Mouse (Mus musculus) cerebellum, postnatal 36 days (tissue): ENCODE results near the gene Dnaja2.

Experiments
- DNase-seq, 2 experiments: peaks; one replicate each; pipeline ENCODE4 v3.0.0; 2021 to 2022; ENCODE audit warnings: mixed read lengths in 2 of 2

Gene Dnaja2

DNA sequence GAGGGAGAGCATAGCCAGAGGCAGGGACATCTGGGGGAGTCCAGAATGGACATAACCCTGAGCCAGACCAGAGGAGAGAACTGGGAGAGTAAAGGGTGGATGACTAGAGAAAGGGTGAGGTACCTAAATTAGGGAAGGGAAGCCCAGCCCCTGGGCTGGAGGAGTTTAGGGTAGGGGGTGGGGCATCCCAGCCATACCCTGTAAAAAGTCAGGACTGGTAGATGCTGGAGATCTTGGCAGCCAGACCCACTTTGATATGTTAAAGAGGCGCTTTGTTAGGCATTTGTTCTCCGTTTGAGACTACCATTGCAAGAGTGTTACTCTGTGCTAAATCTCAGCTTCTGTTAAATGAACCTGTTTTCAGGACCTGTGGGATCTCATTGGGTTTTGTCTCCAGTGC is 56.6 kb downstream of the Dnaja2 start:
- no peak for DNase-seq

DNA sequence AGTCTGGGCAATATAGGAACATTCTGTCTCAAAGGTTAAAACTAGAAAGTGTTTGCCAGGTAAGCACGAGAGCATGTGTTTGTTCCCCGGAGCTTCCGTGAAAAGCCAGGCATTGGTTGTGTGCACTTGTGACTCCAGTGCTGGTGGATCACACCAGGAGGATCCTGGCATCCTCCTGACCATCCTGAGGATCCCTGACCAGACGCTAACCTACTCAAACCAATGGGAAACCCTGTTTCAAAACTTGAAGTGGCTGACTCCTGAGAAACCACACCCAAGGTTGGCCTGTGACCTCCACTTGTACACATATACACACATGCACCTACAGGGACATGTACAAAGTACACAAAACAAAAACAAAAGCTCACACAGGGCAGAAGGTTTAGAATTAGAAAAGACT is 58.4 kb downstream of the Dnaja2 start:
- DNase-seq, result no peak

DNA sequence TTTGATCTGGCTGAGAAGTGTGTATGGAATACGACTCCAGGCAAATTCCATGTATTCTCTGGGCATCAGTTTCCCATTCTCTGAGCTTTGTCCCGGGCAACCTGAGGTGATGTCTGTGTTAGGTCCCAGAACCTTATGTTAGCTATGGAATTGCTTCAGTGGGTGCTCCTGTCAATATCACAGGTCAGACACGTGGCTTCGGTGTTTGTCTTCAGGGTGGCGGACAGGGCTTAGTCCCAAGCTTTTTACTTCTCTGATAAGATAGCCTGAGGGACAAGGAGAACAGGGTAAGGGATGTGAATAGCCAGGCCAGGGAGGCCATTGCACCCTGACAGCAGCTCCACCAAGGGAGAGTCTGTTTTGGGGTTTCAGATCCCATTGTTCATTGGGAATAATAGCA is 59.0 kb downstream of the Dnaja2 start:
- DNase-seq, result no peak

DNA sequence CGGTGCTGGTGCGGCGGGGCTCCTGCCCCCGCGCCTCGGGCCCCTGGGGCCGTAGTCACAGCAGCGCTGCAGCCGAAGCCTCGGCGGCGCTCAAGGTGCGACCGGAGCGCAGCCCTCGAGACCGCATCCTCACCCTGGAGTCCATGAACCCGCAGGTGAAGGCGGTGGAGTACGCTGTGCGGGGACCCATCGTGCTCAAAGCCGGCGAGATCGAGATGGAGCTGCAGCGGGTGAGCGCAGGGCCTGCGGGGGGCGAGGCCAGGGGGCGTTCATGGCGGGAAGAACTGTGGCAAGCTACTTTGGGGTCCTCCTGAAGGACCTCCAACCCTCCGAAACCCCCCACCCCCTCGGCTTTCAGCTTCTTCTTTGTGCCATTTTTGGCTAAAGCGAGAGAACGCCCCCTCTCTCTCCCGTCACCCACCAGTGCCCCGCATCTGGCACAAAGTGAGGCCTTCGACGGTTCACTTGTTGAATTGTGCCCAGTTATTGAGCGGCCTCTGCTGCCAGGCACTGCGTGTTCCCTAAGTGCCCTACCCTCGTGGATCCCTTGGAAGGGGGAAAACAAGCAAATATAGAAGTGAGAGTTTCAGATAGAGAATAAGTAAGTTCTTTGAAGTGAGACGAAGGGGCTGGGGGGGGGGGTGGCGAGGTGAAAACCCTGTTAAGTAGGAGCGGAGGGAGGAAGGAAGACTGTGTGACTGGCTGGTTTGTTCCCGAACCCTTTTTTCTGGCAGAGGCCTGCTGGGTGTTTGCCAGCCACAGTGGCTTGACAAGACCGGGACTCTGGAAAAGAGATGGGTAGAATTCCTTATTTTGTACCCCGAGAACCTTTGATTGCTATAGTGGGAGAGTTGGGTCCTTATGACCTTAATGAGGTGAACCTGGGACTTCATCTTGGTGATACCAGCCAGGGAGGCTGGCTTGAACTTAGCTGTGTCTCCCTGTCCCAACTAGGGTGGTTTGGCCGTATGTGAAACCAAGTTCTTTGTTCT is 61.9 kb downstream of the Dnaja2 start:
- peak; percentile 28 to 38 for DNase-seq

DNA sequence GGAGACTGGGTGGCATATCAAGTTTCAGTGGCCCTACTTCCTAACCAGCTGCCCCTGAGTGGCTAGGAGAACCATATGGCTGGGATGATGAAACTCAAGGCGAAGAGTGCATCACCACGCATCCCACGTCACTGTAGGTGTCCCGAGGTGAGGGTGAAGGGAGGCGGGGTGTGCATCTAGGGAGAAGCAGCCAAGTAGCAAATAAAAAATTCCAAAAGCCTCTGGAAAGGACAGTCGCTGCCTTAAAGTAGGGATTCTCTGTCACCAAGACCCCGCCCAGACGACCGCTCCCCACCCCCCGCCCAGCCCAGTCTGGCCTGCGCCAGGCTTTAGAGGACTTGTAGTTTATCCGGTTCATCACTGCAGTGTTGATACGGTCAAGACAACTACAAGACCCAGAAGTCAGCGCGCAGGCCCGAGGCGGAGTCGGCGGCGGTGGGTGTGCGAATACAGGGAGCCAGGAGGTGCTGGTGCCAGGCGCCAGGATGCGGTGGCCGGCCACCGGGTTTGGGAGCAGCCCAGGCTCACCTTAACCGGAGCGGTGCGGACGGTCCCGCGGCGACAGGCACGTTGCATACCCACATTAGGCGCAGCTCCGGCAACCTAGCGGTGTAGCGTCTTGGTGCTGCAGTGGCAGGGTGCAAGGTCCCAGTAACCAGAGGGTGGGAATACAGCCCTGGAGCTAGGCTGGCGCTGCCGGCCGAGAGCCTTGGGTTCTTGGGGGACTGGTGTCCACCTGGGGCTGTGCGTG is 62.8 kb downstream of the Dnaja2 start, which contains the start of gene Gpt2:
Gene Gpt2 (plus strand): TSS at position 452 of the 751 bp plus-strand sequence.
- peak; percentile 94 to 96 for DNase-seq

DNA sequence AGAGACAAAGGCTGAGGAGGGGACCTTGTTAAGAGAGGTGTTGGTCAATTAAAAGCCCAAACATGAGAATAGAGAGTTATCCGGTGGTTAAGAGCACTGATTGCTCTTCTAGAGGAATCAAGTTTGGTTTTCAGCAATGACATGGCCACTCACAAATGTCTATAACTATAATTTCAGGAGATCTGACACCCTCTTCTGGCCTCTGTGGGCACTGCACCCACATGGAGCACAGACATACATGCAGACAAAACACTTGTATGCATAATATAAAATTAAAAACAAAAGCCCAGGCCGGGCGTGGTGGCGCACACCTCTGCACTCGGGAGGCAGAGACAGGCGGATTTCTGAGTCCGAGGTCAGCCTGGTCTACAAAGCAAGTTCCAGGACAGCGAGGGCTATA is 65.6 kb downstream of the Dnaja2 start:
- no peak for DNase-seq

DNA sequence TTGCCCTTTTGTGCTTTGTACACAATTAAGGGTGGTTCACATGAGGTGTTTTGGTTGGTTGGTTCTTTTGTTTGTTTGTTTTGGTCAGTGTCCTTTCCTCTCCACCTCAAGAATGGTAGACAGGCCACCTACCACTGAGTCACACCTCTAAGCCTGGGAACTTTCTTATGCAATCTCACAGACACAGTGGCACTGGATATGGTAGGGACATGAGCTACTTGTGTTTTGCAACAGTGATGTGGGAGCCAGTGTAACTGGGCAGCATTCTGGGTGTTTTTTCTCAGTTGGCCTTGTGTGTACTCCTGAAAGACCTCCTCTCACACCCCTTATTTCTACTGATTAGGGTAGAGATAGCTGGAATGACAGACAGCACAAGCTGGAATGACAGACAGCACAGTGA is 66.5 kb downstream of the Dnaja2 start:
- DNase-seq, result no peak

DNA sequence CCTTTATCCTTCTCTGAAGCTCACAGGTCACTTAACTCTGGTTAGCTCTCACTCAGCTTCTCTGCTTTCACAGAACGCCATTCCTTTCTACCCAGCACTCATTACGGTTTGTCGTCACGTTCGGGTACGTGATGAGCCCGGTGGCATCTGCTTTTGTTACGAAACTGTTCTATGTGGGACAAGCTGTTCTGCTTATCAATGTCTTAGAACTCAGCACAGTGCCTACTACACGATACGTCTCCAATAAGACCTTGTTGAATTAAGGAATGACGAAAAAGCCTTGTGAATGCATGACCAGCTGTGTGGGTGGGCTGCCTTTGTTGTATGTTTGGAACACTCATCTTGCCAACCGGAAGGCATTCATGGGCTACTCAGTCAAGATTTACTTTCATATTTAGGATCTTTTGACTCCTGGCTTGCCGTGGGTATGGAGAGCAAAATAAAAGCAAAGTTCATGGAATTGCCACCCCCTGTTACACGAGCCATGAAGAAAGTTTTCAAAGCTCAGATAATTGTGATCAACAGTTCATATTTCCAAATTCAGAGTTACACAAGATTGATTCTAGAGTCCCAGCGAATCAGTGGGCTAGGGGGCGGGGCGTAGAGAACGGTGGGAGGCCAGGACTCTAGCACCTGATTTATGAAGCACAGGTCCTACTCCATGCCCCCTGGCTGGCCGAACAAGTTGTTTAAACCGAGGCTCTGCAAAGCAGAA is 67.1 kb downstream of the Dnaja2 start:
- DNase-seq, result no peak
